Mouse (Mus musculus) splenic B cell, adult 2 months (primary cell): ENCODE measurements at regions not wholly inside any gene's neighbourhood (a gene's known extent, or its start where the extent isn't known, plus 50 kb on each side); places are given as distances from the start of the nearest gene placed in this dataset.

Experiments
- DNase-seq: peaks from one replicate; pipeline ENCODE4 v3.0.0-alpha.2; 2011; ENCODE audit warnings: low read depth, low spot score
- H3K27me3 ChIP-seq: 2 replicates; pipeline ENCODE4 v1.6.1; 2012; ENCODE audit warnings: mild to moderate bottlenecking, low read length, moderate library complexity, mixed read lengths; ENCODE audit not compliant: control insufficient read depth, poor library complexity, insufficient read depth, severe bottlenecking
- H3K36me3 ChIP-seq: 2 replicates; pipeline ENCODE4 v1.6.1; 2012; ENCODE audit warnings: mild to moderate bottlenecking, low read length, moderate library complexity, mixed read lengths; ENCODE audit not compliant: control insufficient read depth, poor library complexity, insufficient read depth, severe bottlenecking

GRCm38 (mm10) chr7:111365384-111365783 lies 282.6 kb upstream of the Eif4g2 start:
- no peaks in the 10 kb centered on the region for H3K36me3 ChIP-seq
- no peak for DNase-seq
- H3K27me3 ChIP-seq: no peaks in the 10 kb centered on the region

DNA sequence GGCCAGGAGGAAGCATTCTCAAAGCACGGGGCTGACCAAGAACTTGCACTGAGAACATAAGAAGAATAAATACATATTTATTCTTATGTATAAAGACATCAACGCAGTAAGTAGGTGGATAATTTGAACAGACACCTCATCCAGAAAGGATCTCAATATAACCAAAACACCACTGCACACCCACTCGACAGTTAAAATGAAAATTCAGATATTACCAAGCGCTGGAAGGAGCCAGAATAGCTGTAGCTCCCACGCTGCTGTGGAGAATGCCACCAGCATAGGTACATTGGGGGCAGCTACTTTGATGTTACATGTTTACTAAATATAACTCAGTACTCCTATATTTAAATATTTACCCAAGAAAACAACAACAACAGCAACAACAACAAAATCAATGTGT lies 280.4 kb upstream of the Eif4g2 start:
- Histone ChIP-seq H3K27me3 (no peaks in the 10 kb centered on the region), H3K36me3 (no peaks in the 10 kb centered on the region)
- DNase-seq: no peak

DNA sequence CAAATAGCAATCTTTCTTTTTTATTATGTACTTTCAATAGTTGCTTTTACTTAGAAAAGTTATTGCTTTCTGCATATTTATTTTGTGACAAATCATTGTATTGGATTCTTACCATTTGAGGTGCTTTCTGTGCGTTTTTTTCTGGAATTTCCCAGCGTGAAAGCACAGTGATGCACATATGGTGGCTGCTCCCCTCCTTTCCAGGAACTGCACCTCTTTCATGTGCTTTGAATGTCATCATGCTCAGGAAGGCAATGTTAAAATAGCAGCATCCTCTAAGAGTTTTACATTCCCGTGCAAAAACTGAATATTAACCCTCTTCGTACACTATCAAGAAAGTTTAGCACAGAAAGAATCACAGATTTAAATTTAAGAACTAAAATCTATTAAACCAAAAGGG lies 279.8 kb upstream of the Eif4g2 start:
- DNase-seq: no peak
- Histone ChIP-seq H3K36me3 (no peaks in the 10 kb centered on the region), H3K27me3 (no peaks in the 10 kb centered on the region)

- no peak for DNase-seq
- Histone ChIP-seq H3K27me3 (no peaks in the 10 kb centered on the region), H3K36me3 (no peaks in the 10 kb centered on the region)
Measured at GRCm38 (mm10) chr7:111355088-111355656, 272.3 kb upstream of the Eif4g2 start.

DNA sequence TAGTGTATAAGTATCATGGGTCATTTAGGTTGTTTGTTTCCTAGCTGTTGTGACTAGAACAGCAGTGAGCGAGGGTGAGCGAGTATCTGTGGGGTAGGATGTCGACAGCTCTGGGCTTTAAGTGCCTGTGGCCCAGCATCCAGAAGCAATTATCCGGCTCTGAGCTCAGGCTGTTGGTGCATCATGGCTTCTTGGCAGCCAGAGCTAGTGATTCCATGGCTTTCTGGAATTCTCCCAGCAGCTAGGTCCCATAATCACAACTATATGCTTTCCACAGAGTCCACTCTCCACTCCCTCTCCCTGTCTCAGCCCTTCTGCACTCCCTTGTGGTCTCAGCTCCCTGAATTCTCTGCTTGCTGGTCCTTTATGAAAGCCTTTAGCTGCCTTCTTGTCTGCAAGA lies 271.2 kb upstream of the Eif4g2 start:
- DNase-seq: no peak
- no peaks in the 10 kb centered on the region for H3K36me3 ChIP-seq
- H3K27me3 ChIP-seq: no peaks in the 10 kb centered on the region

- DNase-seq: no peak
- no peaks in the 10 kb centered on the region for H3K27me3 ChIP-seq
- H3K36me3 ChIP-seq: no peaks in the 10 kb centered on the region
Measured at GRCm38 (mm10) chr7:111352176-111352575, 269.3 kb upstream of the Eif4g2 start.

- no peak for DNase-seq
- Histone ChIP-seq H3K36me3 (no peaks in the 10 kb centered on the region), H3K27me3 (no peaks in the 10 kb centered on the region)
Measured at GRCm38 (mm10) chr7:111345117-111345516, 262.3 kb upstream of the Eif4g2 start.

DNA sequence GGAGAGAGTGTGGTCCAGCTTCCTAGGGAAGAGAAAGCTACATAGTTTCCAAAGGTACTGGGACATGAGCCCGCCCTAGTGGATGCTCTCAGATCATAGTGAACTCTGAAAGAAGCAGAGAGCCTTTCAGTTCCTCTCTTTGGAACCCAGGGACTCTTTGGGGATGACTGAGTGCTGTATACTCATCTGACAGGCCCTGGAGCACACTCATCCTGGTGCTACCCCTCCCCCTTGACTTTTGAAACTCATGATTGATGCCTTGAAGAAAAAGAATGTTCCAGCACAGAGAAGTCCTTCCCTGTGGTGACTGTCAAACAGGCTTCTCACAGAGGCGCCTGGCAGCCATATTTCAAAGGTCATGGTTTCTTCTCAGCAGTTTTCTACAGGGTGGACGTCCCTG lies 254.2 kb upstream of the Eif4g2 start:
- Histone ChIP-seq H3K36me3 (no peaks in the 10 kb centered on the region), H3K27me3 (no peaks in the 10 kb centered on the region)
- DNase-seq: no peak

GRCm38 (mm10) chr7:111322901-111323300 lies 240.1 kb upstream of the Eif4g2 start:
- H3K36me3 ChIP-seq: no peaks in the 10 kb centered on the region
- no peak for DNase-seq

DNA sequence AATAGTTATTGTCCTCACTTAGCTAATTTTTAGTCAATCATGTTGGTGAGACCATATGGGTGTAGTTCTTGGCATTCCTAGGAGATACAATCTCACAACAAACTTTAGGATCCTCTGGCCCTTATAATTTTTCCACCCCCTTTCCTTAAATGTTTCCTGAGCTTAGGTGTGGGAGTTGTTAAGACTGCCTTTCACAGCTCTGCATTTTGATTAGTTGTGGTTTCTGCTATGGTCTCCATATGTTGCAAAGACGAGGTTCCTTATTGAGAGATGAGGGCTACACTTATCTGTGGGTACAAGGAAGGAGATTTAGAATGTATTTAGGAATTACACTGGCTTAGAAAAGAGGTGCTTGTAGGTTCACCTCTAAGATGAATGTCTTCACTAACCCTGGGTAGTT lies 237.1 kb upstream of the Eif4g2 start:
- no peaks in the 10 kb centered on the region for H3K27me3 ChIP-seq
- H3K36me3 ChIP-seq: no peaks in the 10 kb centered on the region
- no peak for DNase-seq

More at GRCm38 (mm10) chr7:111322901-111323300, 240.1 kb upstream of the Eif4g2 start:
- H3K27me3 ChIP-seq: no peaks in the 10 kb centered on the region

DNA sequence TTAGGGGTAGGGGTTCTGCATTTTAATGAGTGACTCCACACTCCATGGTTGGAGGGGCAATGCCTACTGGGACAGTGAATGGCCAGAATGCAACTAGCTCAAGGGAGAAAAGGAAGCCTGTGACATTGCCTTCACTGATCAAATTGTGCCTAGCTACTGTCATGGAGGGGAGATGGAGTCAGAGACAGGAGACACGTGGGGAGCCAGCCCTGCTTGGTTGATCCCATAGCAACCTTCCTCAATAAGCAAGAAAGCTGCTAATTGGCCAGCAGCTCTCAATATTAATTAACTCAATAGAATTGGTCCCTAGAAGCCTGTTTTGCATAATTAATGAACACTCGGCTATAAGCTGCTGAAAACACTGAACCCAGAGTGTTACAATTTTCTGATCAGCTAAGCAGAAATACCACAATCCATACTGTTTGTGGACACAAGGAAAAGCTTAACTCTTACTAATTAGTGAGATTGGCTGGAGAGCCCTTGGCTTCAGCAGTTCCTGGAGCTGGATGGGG lies 233.7 kb upstream of the Eif4g2 start:
- Histone ChIP-seq H3K27me3 (no peaks in the 10 kb centered on the region), H3K36me3 (no peaks in the 10 kb centered on the region)
- DNase-seq: no peak

GRCm38 (mm10) chr7:111313921-111314320 lies 231.1 kb upstream of the Eif4g2 start:
- Histone ChIP-seq H3K36me3 (no peaks in the 10 kb centered on the region), H3K27me3 (no peaks in the 10 kb centered on the region)
- DNase-seq: no peak

DNA sequence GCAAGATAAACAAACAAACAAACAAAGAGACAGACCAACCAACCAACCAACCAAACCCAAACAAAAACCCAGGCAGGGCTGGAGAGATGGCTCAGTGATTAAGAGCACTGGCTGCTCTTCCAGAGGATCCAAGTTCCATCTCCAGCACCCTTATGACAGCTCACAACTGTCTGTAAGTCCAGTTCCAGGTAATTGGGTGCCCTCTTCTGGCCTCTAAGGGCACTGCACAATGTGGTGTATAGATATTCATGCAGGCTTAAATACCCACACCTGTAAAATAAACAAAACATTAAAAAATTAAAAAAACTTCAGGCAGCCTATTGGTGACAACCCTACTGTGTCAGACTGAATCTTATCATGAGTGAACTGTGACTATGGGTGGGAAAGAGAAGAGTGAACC lies 222.4 kb upstream of the Eif4g2 start:
- no peaks in the 10 kb centered on the region for H3K36me3 ChIP-seq
- DNase-seq: peak; percentile 11
- H3K27me3 ChIP-seq: no peaks in the 10 kb centered on the region

GRCm38 (mm10) chr7:111301791-111302488 lies 219.1 kb upstream of the Eif4g2 start:
- DNase-seq: no peak
- H3K36me3 ChIP-seq: no peaks in the 10 kb centered on the region
- no peaks in the 10 kb centered on the region for H3K27me3 ChIP-seq

DNA sequence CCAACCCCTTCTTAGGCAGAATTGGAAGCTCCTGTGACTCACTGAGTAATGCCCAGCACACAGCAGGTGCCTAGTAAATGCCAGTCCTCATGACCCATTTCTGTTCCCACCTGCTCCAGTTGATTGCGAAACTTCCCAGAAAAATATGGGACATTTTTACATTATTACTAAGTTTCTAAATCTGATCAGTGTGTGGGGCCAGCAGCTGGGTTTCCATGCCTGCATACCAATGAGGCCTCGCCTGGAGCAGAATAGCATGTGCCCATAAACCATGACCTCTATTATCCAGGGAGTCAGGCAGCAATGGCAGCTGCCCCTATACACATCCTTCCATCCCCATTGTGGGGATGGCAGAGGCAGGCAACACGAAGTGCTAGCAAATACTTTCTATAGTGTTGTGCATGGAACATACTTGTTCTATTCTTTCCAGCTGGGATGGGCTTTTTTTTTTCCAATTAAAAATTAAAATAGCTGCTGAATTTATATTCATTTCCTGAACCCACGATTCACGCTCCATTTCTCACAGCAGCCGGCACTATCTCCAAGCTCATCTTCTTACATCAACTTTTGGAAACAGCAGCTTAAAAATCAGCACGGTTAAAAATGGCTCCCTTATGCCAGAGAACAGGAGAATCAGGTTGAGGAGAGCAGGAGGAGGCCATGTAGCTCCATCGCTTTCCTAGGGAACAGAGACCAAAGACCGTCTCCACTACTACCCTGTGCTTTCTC lies 214.5 kb upstream of the Eif4g2 start:
- Histone ChIP-seq H3K27me3 (no peaks in the 10 kb centered on the region), H3K36me3 (no peaks in the 10 kb centered on the region)
- DNase-seq: no peak
